Mouse (Mus musculus) olfactory bulb, adult 2 months (tissue): ENCODE data around the gene Bco2.

ENCODE experiments used
- CTCF ChIP-seq: fragments of 200-500 bp; IDR thresholded peaks from 2 replicates; pipeline ENCODE4 v1.5.1; 2012; ENCODE audit warnings: low read depth, mild to moderate bottlenecking, low read length, moderate library complexity; ENCODE audit not compliant: insufficient read depth
- POLR2A ChIP-seq: fragments of 200-500 bp; IDR thresholded peaks from 2 replicates; pipeline ENCODE4 v1.6.1; 2012; ENCODE audit warnings: mild to moderate bottlenecking, low read depth, low read length, moderate library complexity; ENCODE audit not compliant: insufficient read depth

DNA sequence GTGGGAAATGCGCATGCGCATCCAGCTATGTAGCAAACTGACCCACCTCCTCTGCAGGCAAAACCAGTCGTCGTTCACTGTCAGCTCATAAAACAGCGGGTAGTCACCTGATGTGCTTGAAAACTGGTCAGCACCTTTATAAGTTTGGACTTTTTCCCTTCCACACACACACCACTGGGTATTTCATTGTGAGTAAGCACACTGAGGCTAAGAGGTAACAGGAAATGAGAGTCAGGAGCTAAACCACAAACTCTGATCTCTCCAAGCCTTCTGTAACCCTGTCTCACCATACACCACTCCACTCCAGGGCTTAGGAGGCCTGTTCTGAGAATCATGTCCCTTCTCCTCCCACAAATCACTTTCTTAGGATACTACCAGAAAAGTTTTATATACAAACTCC is 29.4 kb downstream of the Bco2 start:
- TF ChIP-seq POLR2A (no peak), CTCF (no peak)
